Mouse (Mus musculus) small intestine, adult 2 months (tissue): ENCODE data around the gene Sobp. TPM values are rescaled to one million over a fixed set of nuclear protein-coding genes. Genes with fewer than 3 reads are reported as not detected.
A peak's percentile ranks its signal among the peaks of the same experiment; 100 is the strongest.

Experiments
- H3K27ac ChIP-seq: fragments of 200-500 bp; 2 replicates; pipeline ENCODE4 v1.5.1; 2012; ENCODE audit warnings: low read depth, low read length, control low read depth, inconsistent platforms; ENCODE audit not compliant: insufficient read depth
- H3K27me3 ChIP-seq: fragments of 200-500 bp; 2 replicates; pipeline ENCODE4 v1.6.1; 2012; ENCODE audit warnings: mild to moderate bottlenecking, moderate library complexity, low read length, inconsistent platforms; ENCODE audit not compliant: control insufficient read depth, insufficient read depth
- H3K36me3 ChIP-seq: fragments of 200-500 bp; 2 replicates; pipeline ENCODE4 v1.6.1; 2012; ENCODE audit warnings: mild to moderate bottlenecking, low read length, control low read depth, inconsistent platforms; ENCODE audit not compliant: control insufficient read depth, insufficient read depth
- H3K4me1 ChIP-seq: fragments of 200-500 bp; 2 replicates; pipeline ENCODE4 v1.6.1; 2012; ENCODE audit warnings: low read length, inconsistent platforms, mixed read lengths; ENCODE audit not compliant: control insufficient read depth, insufficient read depth, insufficient read length
- H3K4me3 ChIP-seq: fragments of 200-500 bp; 2 replicates; pipeline ENCODE4 v1.5.1; 2012; ENCODE audit warnings: low read depth, mild to moderate bottlenecking, control low read depth, inconsistent platforms, low read length, moderate library complexity
- CTCF ChIP-seq: fragments of 200-500 bp; IDR thresholded peaks from 2 replicates; pipeline ENCODE4 v1.5.1; 2012; ENCODE audit warnings: low read depth, mild to moderate bottlenecking, control low read depth, inconsistent platforms, low read length, moderate library complexity, mixed read lengths; ENCODE audit not compliant: insufficient replicate concordance, insufficient read length; ENCODE audit errors: extremely low read depth
- POLR2A ChIP-seq: fragments of 200-500 bp; IDR thresholded peaks from 2 replicates; pipeline ENCODE4 v1.6.1; 2012; ENCODE audit warnings: low read depth, mild to moderate bottlenecking, control low read depth, inconsistent platforms, low read length, moderate library complexity
- WGBS: fragments of 180-500 bp; shearing (Covaris S2); methylation state at CpG from one replicate; pipeline ENCODE4 v1.1.7; 2018; 5-methylcytosine and 5-hydroxymethylcytosine counted together
- polyA plus RNA-seq: library from polyadenylated mRNA; depleted of rRNA; stranded (reverse); fragments of >200 nt; gene quantifications from 2 replicates; pipeline ENCODE4 v1.2.3, GENCODE M21; 2012

Sobp gene
- polyA plus RNA-seq, 1 experiment: 0.79 TPM

DNA sequence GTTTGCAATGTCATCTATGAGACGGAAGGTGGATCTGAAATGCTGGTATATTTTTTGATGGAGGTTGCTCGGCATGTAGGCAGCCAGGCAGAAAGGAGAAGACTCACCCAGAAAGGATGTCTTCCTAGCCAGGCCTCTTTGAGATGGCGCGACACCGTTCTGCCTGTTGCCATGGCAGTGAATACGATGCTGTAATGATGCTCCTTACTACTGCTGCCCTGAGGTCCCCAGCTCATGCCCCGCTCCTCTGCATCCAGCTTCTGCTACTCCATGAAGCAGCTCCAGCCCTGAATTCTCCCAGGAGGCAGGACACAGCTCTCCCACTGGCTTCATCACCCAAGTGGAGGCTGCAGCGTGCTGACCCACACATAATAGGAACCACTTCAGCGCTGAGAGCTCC, 183.3 kb downstream of the Sobp start:
- Histone ChIP-seq H3K4me1 (peaks cover 2% of the 10 kb centered on the region; the same call in 1 of the 2 replicates), H3K27me3 (no peaks in the 10 kb centered on the region), H3K4me3 (no peak overlapping the region), H3K36me3 (no peaks in the 10 kb centered on the region), H3K27ac (no peak overlapping the region)
- TF ChIP-seq POLR2A: no peak
- 80% methylated on average over 9 of the region's 9 CpGs for WGBS

DNA sequence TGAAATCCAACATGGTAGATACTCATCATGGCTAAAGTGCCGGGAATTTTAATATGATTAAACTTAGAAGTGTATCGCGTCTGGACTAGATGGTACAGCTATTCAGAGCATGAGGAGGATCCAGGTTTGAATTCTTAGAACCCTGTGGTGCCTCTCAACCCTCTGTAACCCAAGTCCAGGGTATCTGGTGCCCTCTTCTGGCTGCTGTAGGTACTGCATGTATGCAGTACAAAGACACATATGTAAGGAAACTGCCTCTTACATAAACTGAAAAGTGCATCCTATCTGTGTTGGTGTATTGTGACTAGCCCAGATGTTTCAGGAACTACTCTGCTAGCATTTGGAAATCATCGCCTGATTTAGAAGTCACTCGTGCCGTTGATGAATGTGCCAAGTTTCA, 184.4 kb downstream of the Sobp start:
- Histone ChIP-seq H3K36me3 (no peaks in the 10 kb centered on the region), H3K27me3 (no peaks in the 10 kb centered on the region), H3K4me1 (peaks cover 2% of the 10 kb centered on the region; the same call in 1 of the 2 replicates), H3K27ac (no peak overlapping the region), H3K4me3 (no peak overlapping the region)
- TF ChIP-seq POLR2A: no peak
- peak; percentile 46; the same call in 1 of the 2 replicates for TF ChIP-seq CTCF
- WGBS: 31% methylated on average over 6 of the region's 6 CpGs

DNA sequence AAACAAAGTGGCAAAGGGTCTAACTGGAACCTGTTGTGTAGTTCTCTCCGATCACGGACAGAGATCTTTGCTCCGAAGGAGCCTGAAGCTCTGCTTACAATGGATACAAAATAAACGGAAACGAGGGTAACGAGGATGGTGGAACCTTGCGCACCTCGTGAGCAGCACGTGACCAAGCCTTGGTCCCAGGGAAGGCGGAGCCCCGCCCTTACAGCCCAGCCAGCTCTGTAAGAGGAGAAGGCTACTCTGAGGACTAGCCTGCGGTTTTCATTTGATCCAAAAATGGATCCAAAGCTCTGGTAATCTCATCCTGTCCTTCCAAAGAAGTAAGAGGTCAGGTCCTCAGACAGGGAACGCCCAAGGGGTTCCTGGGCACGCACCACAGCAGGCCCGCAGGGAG, 185.7 kb downstream of the Sobp start:
- WGBS: 62% methylated on average over 15 of the region's 15 CpGs
- H3K4me3 ChIP-seq: no peak overlapping the region
- H3K4me1 ChIP-seq: peaks cover 2% of the 10 kb centered on the region; the same call in 1 of the 2 replicates
- no peaks in the 10 kb centered on the region for H3K27me3 ChIP-seq
- no peaks in the 10 kb centered on the region for H3K36me3 ChIP-seq
- H3K27ac ChIP-seq: no peak overlapping the region
- TF ChIP-seq POLR2A: no peak
- TF ChIP-seq CTCF: no peak

DNA sequence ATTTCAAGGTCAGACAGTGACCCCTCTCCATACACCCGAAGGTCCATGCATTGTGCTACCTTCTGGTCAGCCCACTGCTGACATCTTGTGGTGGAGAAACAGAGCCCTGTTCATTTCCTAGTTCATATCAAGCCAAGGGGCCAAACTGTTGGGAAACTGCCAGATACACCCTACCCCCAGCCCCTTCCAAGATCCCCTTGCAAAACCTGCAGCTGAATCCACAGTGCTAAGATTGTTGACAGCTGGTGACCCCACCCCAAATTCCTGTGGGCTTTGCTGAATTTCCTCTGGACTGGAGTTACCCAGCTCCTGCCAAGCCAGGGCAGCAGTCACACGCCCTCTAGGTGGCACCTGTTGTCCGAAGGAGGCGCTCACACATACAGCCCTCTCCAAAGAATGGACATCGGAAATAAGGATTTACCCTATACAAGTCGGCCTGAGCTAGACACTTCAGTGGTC, 186.7 kb downstream of the Sobp start:
- WGBS: 10% methylated on average over 6 of the region's 6 CpGs
- peaks cover 2% of the 10 kb centered on the region; the same call in 1 of the 2 replicates for H3K4me1 ChIP-seq
- TF ChIP-seq POLR2A (no peak), CTCF (peak; percentile 61; the same call in 1 of the 2 replicates)

DNA sequence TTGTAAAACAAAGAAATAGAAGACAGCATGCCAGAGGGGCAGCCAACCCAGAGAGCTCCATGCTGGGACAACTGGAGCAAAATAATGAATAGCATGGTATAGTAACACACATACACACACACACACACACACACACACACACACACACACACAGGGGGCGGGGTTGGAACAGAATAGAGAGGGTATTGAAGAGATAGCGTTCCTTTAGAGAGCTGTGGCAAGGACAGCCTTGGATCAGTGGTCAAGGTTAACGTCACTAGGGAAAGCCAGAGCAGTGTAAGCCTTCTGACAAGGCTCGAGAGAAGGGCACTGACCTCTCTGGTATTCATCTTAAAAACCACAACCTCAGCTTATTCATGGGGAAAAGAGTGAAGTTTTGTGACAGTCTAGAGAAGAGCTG, 189.4 kb downstream of the Sobp start:
- H3K27me3 ChIP-seq: no peaks in the 10 kb centered on the region
- H3K27ac ChIP-seq: no peak overlapping the region
- peaks cover 2% of the 10 kb centered on the region; the same call in 1 of the 2 replicates for H3K4me1 ChIP-seq
- no peak overlapping the region for H3K4me3 ChIP-seq
- WGBS: 71% methylated on average over 4 of the region's 4 CpGs
- no peak for TF ChIP-seq POLR2A
- TF ChIP-seq CTCF: no peak
- no peaks in the 10 kb centered on the region for H3K36me3 ChIP-seq

More for the DNA sequence above, 186.7 kb downstream of the Sobp start:
- Histone ChIP-seq H3K27ac (no peak overlapping the region), H3K27me3 (no peaks in the 10 kb centered on the region), H3K36me3 (no peaks in the 10 kb centered on the region), H3K4me3 (no peak overlapping the region)

DNA sequence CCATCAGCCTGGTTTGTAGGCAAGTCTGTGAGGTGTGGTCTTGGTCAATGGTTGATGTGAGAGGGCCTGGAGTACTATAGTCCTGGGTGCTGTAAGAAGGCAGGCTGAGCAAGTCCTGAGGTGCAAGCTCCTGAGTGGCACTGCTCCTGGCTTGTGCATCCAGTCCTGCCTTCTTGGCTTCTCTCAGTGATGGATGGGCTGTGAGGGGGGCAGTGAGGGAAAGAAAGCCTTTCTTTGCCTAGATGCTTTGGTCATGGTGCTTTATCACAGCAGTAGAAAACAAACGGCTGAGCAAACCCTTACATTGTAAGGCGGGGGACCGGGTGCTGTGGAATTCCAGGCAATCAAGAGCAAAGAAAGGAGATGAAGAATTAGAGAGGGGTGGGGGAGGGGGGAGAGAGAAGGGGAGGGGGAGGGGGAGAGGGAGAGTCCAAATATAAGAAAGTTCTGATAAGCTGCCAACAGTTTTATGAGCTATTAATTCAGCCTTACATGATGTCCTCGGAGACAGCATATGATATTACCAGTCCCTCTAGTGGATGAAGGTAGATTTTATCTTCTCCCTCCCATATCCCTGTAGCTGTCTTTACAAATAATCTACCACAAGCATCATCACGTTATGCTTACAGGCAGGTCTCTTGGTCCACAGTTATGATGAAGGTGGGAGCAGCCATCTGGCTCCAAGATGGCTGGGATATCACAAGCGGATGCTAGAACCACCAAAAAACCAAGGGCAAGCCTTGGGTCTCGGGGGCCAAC, 193.2 kb downstream of the Sobp start:
- TF ChIP-seq POLR2A (no peak), CTCF (no peak)
- 48% methylated on average over 7 of the region's 7 CpGs for WGBS
- H3K36me3 ChIP-seq: no peaks in the 10 kb centered on the region

DNA sequence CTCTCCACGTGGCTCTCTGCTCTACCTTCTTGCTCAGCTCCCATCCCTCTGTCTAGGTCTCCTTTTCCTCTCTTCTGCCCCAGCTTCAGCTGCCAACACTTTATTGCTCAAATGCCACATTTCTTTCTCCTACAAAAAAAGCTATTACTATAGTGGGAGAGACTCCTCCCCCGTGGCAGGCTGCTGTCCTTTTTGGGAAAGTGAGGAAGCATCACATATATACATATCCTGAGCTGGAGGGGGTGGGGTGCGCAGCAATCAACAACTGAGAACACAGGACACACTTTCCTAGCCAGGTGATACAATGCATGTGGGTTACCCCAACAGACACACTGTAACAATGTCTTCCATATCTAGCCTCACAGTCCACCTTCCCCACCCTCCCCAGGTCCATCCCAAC, 196.0 kb downstream of the Sobp start:
- WGBS: 51% methylated on average over 3 of the region's 3 CpGs
- TF ChIP-seq POLR2A: no peak

More for the DNA sequence above, 193.2 kb downstream of the Sobp start:
- Histone ChIP-seq H3K27me3 (no peaks in the 10 kb centered on the region), H3K4me3 (no peak overlapping the region), H3K4me1 (no peaks in the 10 kb centered on the region), H3K27ac (no peak overlapping the region)

More for the DNA sequence above, 196.0 kb downstream of the Sobp start:
- Histone ChIP-seq H3K36me3 (no peaks in the 10 kb centered on the region), H3K4me1 (no peaks in the 10 kb centered on the region), H3K4me3 (no peak overlapping the region), H3K27me3 (no peaks in the 10 kb centered on the region), H3K27ac (no peak overlapping the region)
